Mouse (Mus musculus): ENCODE measurements around the gene Shank2. TPM values are rescaled to one million over a fixed set of nuclear protein-coding genes. Genes with fewer than 3 reads are reported as not detected.

The Shank2 gene
- polyA plus RNA-seq, 1 experiment from 2014 or later: 7.9 TPM

DNA sequence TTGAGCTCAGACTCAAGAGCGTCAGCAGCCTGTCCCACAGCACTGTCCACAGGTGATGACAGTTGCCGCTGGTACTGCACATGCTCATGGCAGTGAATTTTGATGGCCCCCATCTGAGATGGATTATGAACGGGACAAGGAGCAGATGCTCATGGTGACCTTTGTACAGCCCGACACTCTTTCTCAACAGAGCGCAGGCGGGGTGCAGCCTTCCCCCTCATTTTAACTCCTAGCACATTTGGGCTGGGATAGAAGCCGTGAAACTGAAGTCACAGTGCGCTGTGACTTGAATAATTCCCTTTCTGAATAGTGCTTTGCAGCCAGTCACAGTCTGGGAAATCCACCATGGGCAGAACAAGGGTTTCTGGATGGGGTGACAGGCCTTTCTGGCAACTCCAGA, 152.0 kb downstream of the Shank2 start:
- Histone ChIP-seq H3K36me3 (no peaks in the 10 kb centered on the region), H3K4me2 (replicated peaks) (no peak overlapping the region), H3K4me3 (no peak overlapping the region), H3K9me3 (no peaks in the 10 kb centered on the region), H3K9ac (replicated peaks) (no peak overlapping the region), H3K27ac (replicated peaks) (no peak overlapping the region), H3K4me1 (peaks cover 8% of the 10 kb centered on the region; the same call in 1 of the 2 replicates), H3K27me3 (no peaks in the 10 kb centered on the region)
- 0 out of 2 replicates have a peak, but pooled peaks have one; percentile 16 for ATAC-seq (replicated peaks)
- WGBS: 54% methylated on average over 8 of the region's 8 CpGs

DNA sequence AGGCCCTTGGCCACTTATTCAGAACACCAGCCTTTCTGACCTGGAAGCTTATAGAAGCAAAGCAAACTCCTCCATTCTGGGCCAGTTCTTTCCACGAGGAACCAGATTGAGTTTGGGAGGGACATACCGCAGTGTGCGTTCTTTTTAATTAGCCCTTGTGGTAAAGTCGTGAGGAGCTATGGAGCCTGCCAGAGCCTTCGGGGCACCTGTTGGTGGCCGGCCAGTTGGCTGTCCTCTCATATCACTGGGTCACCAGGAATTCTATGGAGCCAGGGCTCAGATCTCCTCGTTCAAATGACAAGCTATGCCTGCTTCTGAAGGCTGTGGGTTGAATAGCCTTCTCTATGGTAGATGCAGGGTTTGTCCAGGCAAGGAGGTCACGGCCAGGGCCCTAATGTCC, 156.2 kb downstream of the Shank2 start:
- 83% methylated on average over 8 of the region's 8 CpGs for WGBS
- no peak for ATAC-seq (replicated peaks)
- Histone ChIP-seq H3K4me2 (replicated peaks) (no peak overlapping the region), H3K27ac (replicated peaks) (no peak overlapping the region), H3K36me3 (no peaks in the 10 kb centered on the region), H3K27me3 (no peaks in the 10 kb centered on the region), H3K4me3 (no peak overlapping the region), H3K9ac (replicated peaks) (no peak overlapping the region), H3K4me1 (peaks cover 23% of the 10 kb centered on the region), H3K9me3 (no peaks in the 10 kb centered on the region)

DNA sequence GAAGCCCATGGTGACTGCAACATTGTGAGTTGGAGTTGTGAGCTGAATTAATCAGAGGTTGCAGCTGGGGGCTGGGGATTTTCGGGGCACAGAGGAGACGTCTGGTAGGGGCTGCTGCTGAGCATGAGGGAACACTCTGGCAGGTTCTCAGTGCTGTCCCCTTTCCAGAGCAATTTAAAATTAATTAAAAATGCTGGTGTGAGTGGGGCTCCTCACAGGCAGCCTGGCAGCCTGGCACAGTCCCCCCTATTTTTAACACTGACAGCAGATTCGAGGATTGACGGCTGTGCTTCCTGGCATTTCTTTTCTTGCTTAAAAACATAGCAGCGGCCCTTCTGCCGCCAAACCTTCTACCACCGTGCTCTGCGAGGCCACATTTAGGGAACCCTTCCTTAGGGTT, 157.8 kb downstream of the Shank2 start:
- ATAC-seq (replicated peaks): peak; percentile 84
- Histone ChIP-seq H3K36me3 (no peaks in the 10 kb centered on the region), H3K4me2 (replicated peaks) (no peak overlapping the region), H3K9me3 (no peaks in the 10 kb centered on the region), H3K9ac (replicated peaks) (no peak overlapping the region), H3K4me3 (no peak overlapping the region), H3K27ac (replicated peaks) (peak overlapping the region; percentile 77), H3K4me1 (peaks cover 23% of the 10 kb centered on the region), H3K27me3 (no peaks in the 10 kb centered on the region)
- 40% methylated on average over 8 of the region's 8 CpGs for WGBS

GRCm38 (mm10) chr7:144160066-144160465, 158.3 kb downstream of the Shank2 start:
- Histone ChIP-seq H3K9ac (replicated peaks) (no peak overlapping the region), H3K4me1 (peaks cover 23% of the 10 kb centered on the region), H3K9me3 (no peaks in the 10 kb centered on the region), H3K4me2 (replicated peaks) (no peak overlapping the region), H3K27me3 (no peaks in the 10 kb centered on the region), H3K4me3 (no peak overlapping the region), H3K27ac (replicated peaks) (peak overlapping the region; percentile 77), H3K36me3 (no peaks in the 10 kb centered on the region)
- 69% methylated on average over 2 of the region's 2 CpGs for WGBS
- no peak; the same call in 1 of the 2 replicates for ATAC-seq (replicated peaks)

GRCm38 (mm10) chr7:144160646-144161249, 159.0 kb downstream of the Shank2 start:
- Histone ChIP-seq H3K27ac (replicated peaks) (peak overlapping the region; percentile 77), H3K36me3 (no peaks in the 10 kb centered on the region), H3K9me3 (no peaks in the 10 kb centered on the region), H3K4me1 (peaks cover 23% of the 10 kb centered on the region), H3K27me3 (no peaks in the 10 kb centered on the region), H3K4me2 (replicated peaks) (no peak overlapping the region), H3K9ac (replicated peaks) (no peak overlapping the region), H3K4me3 (no peak overlapping the region)
- ATAC-seq (replicated peaks): peak; percentile 55
- 74% methylated on average over 15 of the region's 15 CpGs for WGBS

- Histone ChIP-seq H3K27ac (replicated peaks) (no peak overlapping the region), H3K9ac (replicated peaks) (no peak overlapping the region), H3K36me3 (no peaks in the 10 kb centered on the region), H3K27me3 (no peaks in the 10 kb centered on the region), H3K4me3 (no peak overlapping the region), H3K4me1 (peaks cover 17% of the 10 kb centered on the region), H3K4me2 (replicated peaks) (no peak overlapping the region), H3K9me3 (no peaks in the 10 kb centered on the region)
- 72% methylated on average over 5 of the region's 5 CpGs for WGBS
- ATAC-seq (replicated peaks): no peak
These were observed 168.5 kb downstream of the Shank2 start for GRCm38 (mm10) chr7:144170272-144170671.

GRCm38 (mm10) chr7:144170686-144171085, 169.0 kb downstream of the Shank2 start:
- Histone ChIP-seq H3K9ac (replicated peaks) (no peak overlapping the region), H3K27ac (replicated peaks) (no peak overlapping the region), H3K4me3 (no peak overlapping the region), H3K36me3 (no peaks in the 10 kb centered on the region), H3K9me3 (no peaks in the 10 kb centered on the region), H3K4me1 (peaks cover 21% of the 10 kb centered on the region), H3K27me3 (no peaks in the 10 kb centered on the region), H3K4me2 (replicated peaks) (no peak overlapping the region)
- WGBS: 71% methylated on average over 9 of the region's 9 CpGs
- no peak for ATAC-seq (replicated peaks)

DNA sequence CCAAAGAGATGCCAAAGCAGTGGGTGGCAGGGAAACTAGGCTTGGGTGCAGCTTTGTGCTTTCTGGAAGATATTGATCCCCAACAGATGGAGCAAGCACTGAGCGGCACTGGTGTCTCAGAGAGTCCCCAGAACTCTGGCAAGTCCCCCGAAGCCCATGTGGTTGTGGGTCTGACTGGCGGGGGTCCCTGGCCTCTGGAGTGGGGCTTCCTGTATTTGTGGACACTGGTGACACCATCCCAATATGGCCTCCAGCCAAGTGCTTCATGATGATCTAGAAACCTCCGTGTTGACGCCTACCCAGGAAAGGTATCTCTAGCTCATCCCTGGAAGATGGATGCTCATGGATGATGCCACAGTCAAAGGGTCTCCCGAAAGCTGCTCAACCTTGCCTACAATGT, 172.1 kb downstream of the Shank2 start:
- H3K4me2 ChIP-seq (replicated peaks): no peak overlapping the region
- H3K27ac ChIP-seq (replicated peaks): peak overlapping the region; percentile 87
- peaks cover 40% of the 10 kb centered on the region for H3K4me1 ChIP-seq
- H3K9ac ChIP-seq (replicated peaks): no peak overlapping the region
- no peak for ATAC-seq (replicated peaks)
- WGBS: 84% methylated on average over 6 of the region's 6 CpGs
- no peaks in the 10 kb centered on the region for H3K9me3 ChIP-seq
- H3K36me3 ChIP-seq: no peaks in the 10 kb centered on the region
- H3K4me3 ChIP-seq: no peak overlapping the region
- H3K27me3 ChIP-seq: no peaks in the 10 kb centered on the region

- H3K4me3 ChIP-seq: no peak overlapping the region
- ATAC-seq (replicated peaks): peak; percentile 57
- peaks cover 40% of the 10 kb centered on the region for H3K4me1 ChIP-seq
- no peaks in the 10 kb centered on the region for H3K27me3 ChIP-seq
- no peaks in the 10 kb centered on the region for H3K9me3 ChIP-seq
- no peak overlapping the region; the same call in 1 of the 2 replicates for H3K4me2 ChIP-seq (replicated peaks)
- no peaks in the 10 kb centered on the region for H3K36me3 ChIP-seq
- no peak overlapping the region for H3K9ac ChIP-seq (replicated peaks)
- WGBS: 62% methylated on average over 14 of the region's 14 CpGs
- H3K27ac ChIP-seq (replicated peaks): peak overlapping the region; percentile 87
These were observed 172.6 kb downstream of the Shank2 start for GRCm38 (mm10) chr7:144174329-144174728.

GRCm38 (mm10) chr7:144175025-144175424, 173.3 kb downstream of the Shank2 start:
- peak overlapping the region; percentile 56; the same call in 1 of the 2 replicates for H3K9ac ChIP-seq (replicated peaks)

DNA sequence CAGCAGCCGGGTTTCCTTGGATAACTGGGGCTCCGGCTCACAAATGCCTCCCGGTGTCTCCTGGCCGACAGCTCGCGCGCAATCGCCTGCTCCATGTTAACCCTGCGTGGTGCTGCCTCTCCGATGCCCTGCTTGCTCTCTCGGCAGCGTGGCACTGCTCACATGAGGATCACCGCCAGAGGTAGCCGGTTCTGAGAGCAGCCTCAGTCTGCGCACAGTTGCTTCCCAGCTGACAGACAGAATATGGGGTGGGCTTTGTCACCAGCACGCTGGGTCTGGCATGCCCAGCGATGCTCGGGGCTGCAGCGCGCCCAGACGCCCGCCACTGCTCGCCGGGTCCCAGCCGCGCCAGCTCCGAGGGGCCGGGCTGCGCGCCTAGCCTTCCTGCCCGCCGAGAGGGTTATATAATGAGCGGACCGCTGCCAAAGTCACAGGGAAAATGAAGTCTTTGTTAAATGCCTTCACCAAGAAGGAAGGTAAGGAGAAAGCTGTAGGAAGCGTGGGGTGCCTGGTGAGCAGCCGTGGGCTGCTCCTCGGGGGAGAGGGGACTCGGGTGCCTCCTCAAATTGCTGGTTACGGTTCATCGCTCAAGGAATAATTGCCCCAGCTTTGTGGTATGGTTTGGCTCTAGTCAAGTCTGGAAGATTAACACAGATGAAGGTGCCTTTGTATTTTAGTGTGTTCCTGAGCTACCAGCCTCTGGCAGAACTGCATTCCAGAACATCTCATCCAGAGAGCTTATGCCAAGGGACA, 173.9 kb downstream of the Shank2 start:
- ATAC-seq (replicated peaks): peak; percentile 76
- Histone ChIP-seq H3K4me2 (replicated peaks) (peak overlapping the region; percentile 60), H3K9me3 (no peaks in the 10 kb centered on the region), H3K9ac (replicated peaks) (peak overlapping the region; percentile 56), H3K36me3 (no peaks in the 10 kb centered on the region), H3K27me3 (no peaks in the 10 kb centered on the region), H3K4me3 (peak overlapping the region; percentile 46), H3K4me1 (peaks cover 37% of the 10 kb centered on the region), H3K27ac (replicated peaks) (peak overlapping the region; percentile 87)
- 2% methylated on average over 40 of the region's 40 CpGs for WGBS

More at GRCm38 (mm10) chr7:144175025-144175424, 173.3 kb downstream of the Shank2 start:
- WGBS: 22% methylated on average over 7 of the region's 7 CpGs
- peak overlapping the region; percentile 87 for H3K27ac ChIP-seq (replicated peaks)
- peak overlapping the region; percentile 46 for H3K4me3 ChIP-seq
- no peaks in the 10 kb centered on the region for H3K9me3 ChIP-seq
- no peaks in the 10 kb centered on the region for H3K36me3 ChIP-seq
- no peaks in the 10 kb centered on the region for H3K27me3 ChIP-seq
- H3K4me2 ChIP-seq (replicated peaks): peak overlapping the region; percentile 60
- peaks cover 40% of the 10 kb centered on the region for H3K4me1 ChIP-seq
- ATAC-seq (replicated peaks): 0 out of 2 replicates have a peak, but pooled peaks have one; percentile 7

- H3K4me3 ChIP-seq: peak overlapping the region; percentile 46
- H3K4me2 ChIP-seq (replicated peaks): peak overlapping the region; percentile 60
- no peak for ATAC-seq (replicated peaks)
- no peaks in the 10 kb centered on the region for H3K27me3 ChIP-seq
- no peaks in the 10 kb centered on the region for H3K9me3 ChIP-seq
- no peaks in the 10 kb centered on the region for H3K36me3 ChIP-seq
- peak overlapping the region; percentile 56 for H3K9ac ChIP-seq (replicated peaks)
- WGBS: 57% methylated on average over 3 of the region's 3 CpGs
- peaks cover 36% of the 10 kb centered on the region for H3K4me1 ChIP-seq
- peak overlapping the region; percentile 87 for H3K27ac ChIP-seq (replicated peaks)
These were observed 174.6 kb downstream of the Shank2 start for GRCm38 (mm10) chr7:144176234-144176730.
